Comparison of ENCODE assay signal across 8 mouse cellular contexts in the genomic region with DNA sequence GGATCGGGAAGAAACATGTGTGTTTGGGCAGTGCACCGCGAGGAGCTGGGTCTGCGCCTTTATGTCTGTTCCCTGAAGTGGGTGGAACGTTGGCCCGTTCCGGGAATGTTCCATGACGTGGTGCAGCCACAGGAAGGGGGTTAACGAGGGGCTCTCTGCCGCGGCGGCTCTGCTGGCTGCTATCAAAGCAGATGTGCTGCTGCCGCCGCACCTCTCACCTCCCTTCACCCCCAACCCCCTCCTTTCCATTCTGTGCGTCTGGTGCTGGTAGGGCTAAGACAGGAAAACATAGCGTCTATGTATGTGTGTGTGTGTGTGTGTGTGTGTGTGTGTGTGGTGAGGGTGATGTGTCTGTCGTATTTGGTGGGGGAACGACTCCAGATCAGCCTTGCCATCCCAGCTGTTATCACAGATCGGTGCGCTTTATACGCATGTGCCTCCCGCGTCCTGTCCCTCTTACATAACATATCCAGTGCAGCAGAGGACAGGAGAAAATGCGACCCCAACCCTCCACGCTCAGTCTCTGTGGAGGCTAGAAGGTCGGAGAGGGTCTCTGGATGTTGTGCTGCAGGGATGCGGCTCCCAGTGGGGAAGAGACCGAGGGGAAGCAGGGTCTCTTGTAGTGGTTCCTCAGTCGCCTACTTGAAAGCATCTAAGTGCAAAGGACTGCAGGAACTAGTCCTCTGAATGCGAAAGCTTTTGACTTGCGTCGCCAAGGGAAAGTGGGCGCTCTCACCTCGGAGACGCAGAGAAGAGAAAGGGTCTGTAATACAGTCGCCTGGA. TPM values are rescaled to one million over a fixed set of nuclear protein-coding genes. Genes with fewer than 3 reads are reported as not detected.
DNase-seq lines count a peak whose midpoint lies in the region; ATAC-seq and TF ChIP-seq lines count a peak whose summit lies in the region.

No protein-coding gene starts in this region.

- peak overlapping the region; percentile 41 for H3K4me2 ChIP-seq in CH12.LX (ENCODE audit: insufficient read depth, low read depth, poor library complexity, severe bottlenecking)
- H3K4me2 ChIP-seq in neural tube, embryonic 15.5 days, result peak overlapping the region; percentile 98

- H3K9me3 ChIP-seq in CH12.LX (replicated peaks; ENCODE audit: low read length), result no peaks in the 10 kb centered on the region
- H3K9me3 ChIP-seq in neural tube, embryonic 15.5 days (replicated peaks), result no peaks in the 10 kb centered on the region

- H3K4me3 ChIP-seq in CH12.LX (replicated peaks in 1 of 3; ENCODE audit: low read depth in 2 of 3, low read length in 2 of 3, poor library complexity in 1 of 3), result peak overlapping the region; percentile 76 to 91 (median 77)
- peak overlapping the region; percentile 93 for H3K4me3 ChIP-seq in lung, adult 2 months (replicated peaks; ENCODE audit: extremely low read depth, low read depth, low read length)
- H3K4me3 ChIP-seq in neural tube, embryonic 15.5 days (replicated peaks), result peak overlapping the region; percentile 84
- H3K4me3 ChIP-seq in testis, adult 2 months (ENCODE audit: control insufficient read depth, low read depth, low read length), result peak overlapping the region; percentile 72

- DNase-seq in CH12.LX (ENCODE audit: extremely low read depth), result peak; percentile 65
- peak; percentile 78 for DNase-seq in cerebellum, adult 11-12 months
- peak; percentile 71 for DNase-seq in forelimb bud, embryonic 11.5 days (ENCODE audit: low read depth, low spot score)
- DNase-seq in heart, postnatal 4 days, result peak; percentile 94
- peak; percentile 82 to 83 for DNase-seq in layer of hippocampus, adult 8-10 months (ENCODE audit: low spot score in 2 of 2)
- DNase-seq in lung, adult 2 months, result peak; percentile 82

- peak; percentile 25; the same call in 1 of the 2 replicates for TF ChIP-seq EP300 in CH12.LX (IDR thresholded peaks at IDR 0.05; ENCODE audit: low read length)

- no peak; the same call in 1 of the 2 replicates for TF ChIP-seq RAD21 in CH12.LX (IDR thresholded peaks at IDR 0.05; ENCODE audit: low read depth, low read length)

- TF ChIP-seq CTCF in CH12.LX (conservative IDR thresholded peaks at IDR 0.05 in 1 of 2, IDR thresholded peaks at IDR 0.05 in 1 of 2; ENCODE audit: low read depth in 2 of 2, low read length in 2 of 2), result no peak
- no peak for TF ChIP-seq CTCF in lung, adult 2 months (IDR thresholded peaks at IDR 0.05; ENCODE audit: insufficient read depth, low read length)
- no peak for TF ChIP-seq CTCF in testis, adult 2 months (IDR thresholded peaks at IDR 0.05; ENCODE audit: control insufficient read depth, insufficient read depth, insufficient replicate concordance, low read depth, low read length)

- in situ Hi-C loops in CH12.LX (cut with MboI; ENCODE audit: low pct_ligation_motif_present, low pct_unique_long_range_greater_than_20kb, low sequenced_read_pairs), result loop anchor here (5.0 kb wide), 1 partner anchor 75 kb away; no protein-coding TSS in a partner anchor

- WGBS in lung, adult 2 months, result under 1% methylated on average over 36 of the region's 36 CpGs
- WGBS in neural tube, embryonic 15.5 days, result under 1% methylated on average over 36 of the region's 36 CpGs

- H3K27ac ChIP-seq in CH12.LX (ENCODE audit: insufficient read depth, low read depth), result peak overlapping the region; percentile 93
- peak overlapping the region; percentile 99 for H3K27ac ChIP-seq in neural tube, embryonic 15.5 days (replicated peaks)
- peak overlapping the region; percentile 59 for H3K27ac ChIP-seq in testis, adult 2 months (ENCODE audit: control insufficient read depth, insufficient read depth, low read depth, low read length)

- H3K27me3 ChIP-seq in CH12.LX (replicated peaks), result no peaks in the 10 kb centered on the region
- H3K27me3 ChIP-seq in neural tube, embryonic 15.5 days (replicated peaks), result peaks cover 2% of the 10 kb centered on the region; the same call in 1 of the 2 replicates
- H3K27me3 ChIP-seq in testis, adult 2 months (ENCODE audit: control insufficient read depth, insufficient read depth, low read length), result no peaks in the 10 kb centered on the region

- peak; percentile 11 for TF ChIP-seq POLR2A in CH12.LX (IDR thresholded peaks at IDR 0.05; ENCODE audit: low read depth, low read length)
- TF ChIP-seq POLR2A in lung, adult 2 months (IDR thresholded peaks at IDR 0.05; ENCODE audit: borderline replicate concordance, extremely low read depth, low read depth, low read length), result peak; percentile 88; the same call in 1 of the 2 replicates
- TF ChIP-seq POLR2A in testis, adult 2 months (IDR thresholded peaks at IDR 0.05; ENCODE audit: control insufficient read depth, low read depth, low read length), result no peak

- dilution Hi-C loops in CH12.LX (cut with MboI; ENCODE audit: extremely low pct_ligation_motif_present, extremely low pct_unique_long_range_greater_than_20kb, low sequenced_read_pairs), result no loop called here

- no peaks in the 10 kb centered on the region for H3K36me3 ChIP-seq in CH12.LX (replicated peaks in 1 of 2; ENCODE audit: control insufficient read depth in 1 of 2, insufficient read depth in 1 of 2, low read length in 1 of 2)
- H3K36me3 ChIP-seq in neural tube, embryonic 15.5 days, result no peaks in the 10 kb centered on the region
- no peaks in the 10 kb centered on the region for H3K36me3 ChIP-seq in testis, adult 2 months (ENCODE audit: control insufficient read depth, insufficient read depth, low read length)

- peak; percentile 74 for ATAC-seq in neural tube, embryonic 15.5 days (ENCODE audit: low FRiP score)

- no peaks in the 10 kb centered on the region for H3K79me2 ChIP-seq in CH12.LX (replicated peaks; ENCODE audit: control insufficient read depth, extremely low read depth, insufficient read depth, poor library complexity, severe bottlenecking)

- peak overlapping the region; percentile 93 for H3K9ac ChIP-seq in CH12.LX (ENCODE audit: insufficient read depth, low read depth)
- peak overlapping the region; percentile 97 for H3K9ac ChIP-seq in neural tube, embryonic 15.5 days (replicated peaks)

- peaks cover 0 to 10% of the 10 kb centered on the region in 2 experiments; a peak in 3 of 4 replicates for H3K4me1 ChIP-seq in CH12.LX (ENCODE audit: control insufficient read depth in 1 of 2, insufficient read depth in 2 of 2)
- no peaks in the 10 kb centered on the region for H3K4me1 ChIP-seq in lung, adult 2 months (ENCODE audit: control insufficient read depth, insufficient read depth, low read length)
- H3K4me1 ChIP-seq in neural tube, embryonic 15.5 days, result peaks cover 13% of the 10 kb centered on the region
- peaks cover 17% of the 10 kb centered on the region for H3K4me1 ChIP-seq in testis, adult 2 months (ENCODE audit: control insufficient read depth, insufficient read depth, low read length)

TF ChIP-seq in CH12.LX, 34 proteins besides CTCF, POLR2A, EP300 and RAD21 (continues in another document):
- 0 out of 2 replicates have a peak, but pooled peaks have one; percentile 55 for TF ChIP-seq CHD1 (IDR thresholded peaks at IDR 0.05; ENCODE audit: low read depth, low read length)
- no peak for TF ChIP-seq HCFC1 (IDR thresholded peaks at IDR 0.05; ENCODE audit: low read depth, low read length)
- peak; percentile 50; the same call in 1 of the 2 replicates for TF ChIP-seq MYC (IDR thresholded peaks at IDR 0.05; ENCODE audit: low read depth, low read length)
- TF ChIP-seq ETS1 (conservative IDR thresholded peaks at IDR 0.05; ENCODE audit: low read depth, low read length), result peak; percentile 45
- TF ChIP-seq TBP (conservative IDR thresholded peaks at IDR 0.05; ENCODE audit: low read depth, low read length), result 0 out of 2 replicates have a peak, but pooled peaks have one; percentile 63
- no peak for TF ChIP-seq POLR2AphosphoS2 (IDR thresholded peaks at IDR 0.05; ENCODE audit: low read depth, low read length)
- TF ChIP-seq KAT2A (IDR thresholded peaks at IDR 0.05; ENCODE audit: insufficient replicate concordance, low read length), result no peak
- TF ChIP-seq CHD2 (IDR thresholded peaks at IDR 0.05; ENCODE audit: low read length), result no peak; the same call in 1 of the 2 replicates
- no peak for TF ChIP-seq MAFK (IDR thresholded peaks at IDR 0.05; ENCODE audit: insufficient replicate concordance, low read length)
- TF ChIP-seq USF1 (IDR thresholded peaks at IDR 0.05; ENCODE audit: low read depth, low read length), result no peak
- no peak for TF ChIP-seq ZKSCAN1 (IDR thresholded peaks at IDR 0.05; ENCODE audit: borderline replicate concordance, low read depth, low read length)
- TF ChIP-seq JUN (IDR thresholded peaks at IDR 0.05; ENCODE audit: insufficient read depth, low read depth, low read length), result no peak
- no peak; the same call in 1 of the 2 replicates for TF ChIP-seq NRF1 (IDR thresholded peaks at IDR 0.05; ENCODE audit: low read depth, low read length)
- TF ChIP-seq GABPA (IDR thresholded peaks at IDR 0.05; ENCODE audit: insufficient replicate concordance, low read depth, low read length), result no peak
- no peak for TF ChIP-seq PAX5 (IDR thresholded peaks at IDR 0.05; ENCODE audit: low read length)
- peak; percentile 65 for TF ChIP-seq TCF12 (IDR thresholded peaks at IDR 0.05; ENCODE audit: low read depth, low read length)
- peak; percentile 43; the same call in 1 of the 2 replicates for TF ChIP-seq MAZ (IDR thresholded peaks at IDR 0.05; ENCODE audit: low read depth, low read length)
- TF ChIP-seq MXI1 (IDR thresholded peaks at IDR 0.05; ENCODE audit: low read depth, low read length), result peak; percentile 70
- TF ChIP-seq JUND (conservative IDR thresholded peaks at IDR 0.05; ENCODE audit: low read depth, low read length), result no peak
- TF ChIP-seq ELF1 (IDR thresholded peaks at IDR 0.05; ENCODE audit: low read depth, low read length), result no peak; the same call in 1 of the 2 replicates
- TF ChIP-seq E2F4 (IDR thresholded peaks at IDR 0.05; ENCODE audit: insufficient replicate concordance, low read depth, low read length), result no peak
- peak; percentile 68 for TF ChIP-seq SIN3A (IDR thresholded peaks at IDR 0.05; ENCODE audit: low read length)
- TF ChIP-seq IRF4 (IDR thresholded peaks at IDR 0.05; ENCODE audit: low read depth, low read length), result peak; percentile 15; the same call in 1 of the 2 replicates
- no peak; the same call in 1 of the 2 replicates for TF ChIP-seq MEF2A (IDR thresholded peaks at IDR 0.05; ENCODE audit: borderline replicate concordance, low read depth, low read length)
- peak; percentile 37; the same call in 1 of the 2 replicates for TF ChIP-seq MAX (IDR thresholded peaks at IDR 0.05; ENCODE audit: low read length)

RNA-seq across cellular contexts. Expression of a gene that starts 1.8 kb away (rescaled TPM):
- total RNA-seq in CH12.LX (2012; rRNA removed) (1.8 and 2.7 TPM in 2 replicates), CH12.LX (2014; rRNA removed) (0.59 and 0.77 TPM in 2 replicates)
- polyA plus RNA-seq in CH12.LX (2012; ENCODE audit: insufficient read length, low read depth), result 1.1 and 1.4 TPM in 2 replicates
- total RNA-seq in heart, postnatal 4 days (2021), result 10 to 100 TPM; 28.9 to 30.1 TPM
- 100 to 1,000 TPM; 168 to 209 (median 184) TPM for total RNA-seq in layer of hippocampus, adult 8-10 months (2022)
- polyA plus RNA-seq in lung, adult 2 months (2012; rRNA removed), result 7.9 and 11.0 TPM in 2 replicates
- 10.4 and 11.7 TPM in 2 replicates for polyA plus RNA-seq in neural tube, embryonic 15.5 days (2015; fragmentation: Nextera tagmentation; extraction: Ambion mirVana)
- 0.88 and 1.1 TPM in 2 replicates for polyA plus RNA-seq in testis, adult 2 months (2012; rRNA removed)

Comparison
In these comparisons a context has a peak if more than half of its experiments do, and no peak if none do; other contexts are left out.
1. Peak in every context shown above with its lines: DNase-seq, ATAC-seq, H3K4me3 ChIP-seq and H3K27ac ChIP-seq.